Mouse (Mus musculus) heart, postnatal 36 days (tissue): ENCODE results near the gene Frmd4a. TPM values are rescaled to one million over a fixed set of nuclear protein-coding genes. Genes with fewer than 3 reads are reported as not detected.

Experiments used
- DNase-seq, 2 experiments: peaks; one replicate each; pipeline ENCODE4 v3.0.0; 2021 to 2022
- intact Hi-C: fragments of 180-260 bp; cut with DNase I; formaldehyde crosslinking; loops from one replicate; pipeline ENCODE4 v1.15.1; 2025
- total RNA-seq, 2 experiments: library from RNA; stranded (reverse); gene quantifications; 2 replicates each; pipeline ENCODE4 v1.2.3; 2021

The Frmd4a gene
- total RNA-seq, 2 experiments from 2014 or later, result 18.0 to 26.1 TPM

DNA sequence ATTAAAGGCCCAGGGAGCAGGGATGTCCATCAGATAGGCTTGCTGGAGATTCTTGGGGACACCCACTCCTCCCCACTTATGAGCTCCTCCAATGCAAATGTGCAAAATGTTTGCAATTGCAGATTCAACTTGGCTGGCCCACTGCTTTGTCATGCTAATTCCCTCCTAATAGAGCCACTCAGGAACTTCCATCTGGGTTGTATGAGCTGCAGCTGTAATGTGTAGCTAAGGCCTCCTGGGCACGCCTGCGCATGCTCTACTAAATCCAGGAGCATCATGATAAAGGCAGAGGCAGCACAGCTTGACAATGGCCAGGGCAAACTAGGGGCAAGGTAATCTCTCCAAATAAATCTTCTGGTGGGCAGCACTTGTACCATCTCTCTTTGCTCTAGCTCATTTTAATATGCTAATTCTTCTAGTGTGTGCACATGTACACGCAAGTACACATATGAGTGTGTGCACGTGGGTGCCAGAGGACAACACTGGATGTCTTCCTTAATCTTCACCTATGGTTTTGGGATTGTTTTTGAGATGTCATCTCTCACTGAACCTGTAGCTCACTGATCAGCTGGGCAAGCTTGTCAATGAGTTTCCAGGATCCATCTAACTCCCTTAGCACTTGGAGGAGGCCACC, 403.3 kb downstream of the Frmd4a start:
- no peak for DNase-seq
- intact Hi-C loops, result no loop called here

DNA sequence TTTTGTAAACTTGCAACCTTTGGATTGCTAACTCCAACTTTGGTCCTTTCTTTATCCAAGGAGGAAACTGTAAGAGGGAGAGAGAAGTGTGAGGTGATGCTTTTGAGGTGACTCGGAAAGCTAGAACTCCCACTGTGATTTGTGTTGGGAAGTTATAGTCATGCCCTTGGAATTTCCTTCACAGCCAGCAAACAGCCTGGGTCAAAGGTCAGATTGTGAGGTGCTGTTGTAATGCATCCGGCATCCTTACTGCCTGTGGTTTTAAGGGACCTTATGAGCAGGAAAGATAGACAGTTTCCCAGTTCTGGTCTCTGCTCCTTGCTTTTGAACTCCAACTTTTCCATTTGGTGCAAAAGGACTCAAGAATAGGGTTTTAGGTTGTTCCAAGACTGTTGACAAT, 404.2 kb downstream of the Frmd4a start:
- peak in 1 of 2 experiments; percentile 20 for DNase-seq
- intact Hi-C loops, result no loop called here

DNA sequence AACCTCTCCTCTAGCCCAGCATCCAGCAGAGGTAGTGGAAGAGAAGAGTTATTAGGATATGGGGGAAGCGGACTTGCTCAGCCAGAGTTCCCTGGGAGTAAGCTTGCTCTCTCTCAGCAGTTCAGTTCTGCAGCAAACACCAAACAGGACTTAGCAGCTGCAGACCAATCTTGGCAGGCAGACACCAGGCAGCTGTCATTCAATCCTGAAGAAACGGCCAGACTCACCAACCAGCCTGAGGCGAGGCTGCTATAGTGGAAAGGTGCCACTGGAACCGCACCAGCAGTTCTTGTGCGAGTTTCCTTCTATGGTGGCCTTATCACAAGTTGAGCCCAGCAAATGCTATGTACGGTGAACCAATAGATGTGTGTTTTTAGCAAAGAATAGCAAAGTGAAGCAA, 406.4 kb downstream of the Frmd4a start:
- no peak for DNase-seq
- intact Hi-C loops, result no loop called here

DNA sequence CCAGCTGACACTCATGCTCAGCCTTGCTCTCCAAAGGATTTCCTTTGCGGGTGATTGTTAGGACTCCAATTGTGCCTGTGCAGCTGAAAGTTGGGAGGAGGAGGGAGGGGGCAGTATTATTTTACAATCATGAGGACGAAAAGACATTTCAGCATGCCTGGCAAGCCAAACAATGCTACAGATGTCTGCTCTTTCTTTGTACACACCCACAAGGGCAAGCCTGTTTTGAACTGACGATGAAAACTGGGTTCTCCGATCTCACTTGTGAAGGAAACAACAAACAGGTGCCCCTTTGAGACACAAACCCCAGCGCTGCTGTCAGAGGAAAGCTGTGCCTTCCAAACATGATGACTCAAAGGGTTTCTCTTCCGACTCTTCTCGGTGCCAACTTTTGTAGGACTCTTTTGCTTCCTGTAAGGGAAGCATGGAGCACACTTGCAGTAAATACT, 410.9 kb downstream of the Frmd4a start:
- intact Hi-C loops, result no loop called here
- no peak for DNase-seq

DNA sequence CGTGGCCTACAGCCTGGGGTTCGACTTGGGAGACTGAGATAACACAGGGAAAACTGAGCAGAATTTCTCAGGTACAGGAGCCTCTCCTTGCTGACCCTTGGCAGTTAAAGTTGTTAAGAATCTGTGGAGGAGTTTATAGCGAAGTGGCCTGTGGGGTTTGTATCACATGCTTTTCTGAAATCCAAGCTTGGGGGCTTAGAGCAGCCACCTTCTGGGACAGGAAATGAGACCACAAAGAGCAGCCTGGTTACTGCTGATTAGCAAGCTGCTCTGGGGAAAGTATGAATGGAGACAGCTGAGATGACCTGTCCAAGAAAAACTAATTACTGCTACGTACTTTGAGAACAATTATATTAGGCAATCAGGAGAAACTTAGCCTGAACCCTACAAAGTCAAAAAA, 415.6 kb downstream of the Frmd4a start:
- no peak for DNase-seq
- intact Hi-C loops, result no loop called here

DNA sequence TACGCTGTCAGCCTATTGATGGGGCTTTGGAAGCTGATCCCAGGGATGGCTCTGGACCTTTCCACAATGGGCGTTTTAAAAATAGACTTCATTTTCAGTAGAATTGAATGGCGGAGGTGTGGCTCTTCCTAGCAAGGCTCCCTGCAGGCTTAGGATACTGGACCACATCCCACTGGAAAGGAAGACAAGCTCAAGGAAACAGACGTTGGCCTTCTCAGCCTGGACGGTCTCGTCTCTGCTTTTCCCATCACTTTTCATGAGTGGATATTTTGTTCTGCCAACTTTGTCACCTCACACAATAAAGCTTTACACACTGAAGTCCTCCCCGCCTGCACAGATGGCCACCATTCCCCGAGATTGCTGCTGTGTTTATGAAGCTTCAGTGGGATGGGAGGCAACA, 417.5 kb downstream of the Frmd4a start:
- DNase-seq, result peak in 1 of 2 experiments; percentile 7
- intact Hi-C loops, result loop anchor here (2.0 to 5.0 kb wide), 2 partner anchors 57 to 118 kb away; no protein-coding TSS in a partner anchor

DNA sequence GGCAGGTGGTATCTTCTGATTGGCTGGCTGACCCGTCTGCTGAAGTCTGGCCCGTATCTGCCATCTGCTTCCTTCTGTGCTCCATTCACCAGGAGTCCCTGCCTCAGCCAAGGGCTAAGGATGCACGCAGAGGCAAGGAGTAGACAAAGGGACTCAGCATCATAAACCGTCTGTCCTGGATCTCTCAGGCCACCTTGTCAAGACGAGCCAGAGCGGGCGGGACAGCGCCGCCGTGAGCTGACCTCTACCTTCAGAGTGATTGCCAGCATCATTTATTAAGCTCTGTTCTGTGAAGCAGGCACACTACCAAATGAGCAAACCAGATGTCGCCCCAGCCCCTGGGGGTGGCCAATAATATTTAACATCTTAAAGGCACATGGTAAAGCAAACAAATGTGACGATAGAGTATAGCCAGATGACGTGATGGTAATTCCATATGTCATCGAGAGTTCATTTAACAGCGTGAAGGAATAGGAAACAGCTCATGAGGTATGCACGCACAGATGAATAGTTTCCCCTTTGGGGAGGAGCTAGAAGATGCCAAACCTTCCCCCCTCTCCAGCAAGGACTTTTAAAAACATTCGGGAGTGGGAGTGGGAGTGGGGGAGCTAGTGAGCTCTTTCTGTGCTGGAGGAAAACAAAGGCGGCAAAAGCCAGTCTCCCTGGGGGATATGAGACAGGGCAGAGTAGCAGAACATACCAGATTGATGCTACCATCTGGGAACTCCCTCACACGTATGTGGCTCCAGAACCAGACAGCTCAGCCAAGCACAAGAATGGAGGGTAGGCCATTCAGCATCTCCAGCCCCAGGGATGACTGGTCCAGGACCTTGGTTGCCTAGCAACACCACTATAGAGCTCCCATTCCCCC, 419.1 kb downstream of the Frmd4a start:
- DNase-seq, result no peak
- intact Hi-C loops, result loop anchor here (2.0 to 5.0 kb wide), 2 partner anchors 38 to 56 kb away; no protein-coding TSS in a partner anchor

DNA sequence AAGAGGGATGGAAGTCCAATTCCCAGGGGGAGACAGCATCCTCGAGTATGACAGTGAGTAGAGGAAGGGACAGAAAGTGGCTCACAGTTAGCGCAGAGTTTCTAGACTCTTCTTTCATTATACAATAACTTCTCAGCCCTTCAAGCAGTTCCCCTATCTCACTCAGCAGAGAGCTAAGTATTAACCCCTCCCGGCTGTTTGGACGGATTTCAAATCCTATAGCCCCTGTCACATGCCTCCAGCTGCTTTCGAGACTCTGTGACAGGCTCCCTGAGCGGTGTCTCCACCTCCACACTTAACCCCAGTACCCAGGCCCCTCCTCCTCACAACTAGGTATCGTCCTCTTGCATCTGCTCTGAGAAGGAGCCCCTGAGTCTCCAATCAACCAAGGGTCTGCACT, 421.2 kb downstream of the Frmd4a start:
- intact Hi-C loops, result loop anchor here (5.0 kb wide), 1 partner anchor 54 kb away; no protein-coding TSS in a partner anchor

DNA sequence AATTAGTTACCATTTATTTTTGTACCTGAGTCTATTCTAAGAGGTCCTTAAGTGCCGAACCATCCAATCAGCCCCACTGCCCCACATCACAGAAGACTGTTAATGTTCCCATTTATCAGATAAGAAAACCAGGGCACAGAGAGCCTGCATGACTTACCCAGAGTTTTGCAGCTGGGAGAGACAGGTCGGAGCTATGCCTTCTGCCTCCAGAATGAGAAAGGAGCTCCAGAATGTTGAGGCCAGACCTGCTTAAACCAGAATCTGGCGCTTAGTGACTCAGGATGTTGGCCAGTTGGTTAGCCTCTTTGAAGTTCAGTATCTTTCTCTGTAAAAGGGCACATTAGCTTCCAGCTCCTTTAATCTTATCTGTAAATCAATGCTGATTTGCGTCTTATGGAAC, 422.4 kb downstream of the Frmd4a start:
- intact Hi-C loops, result loop anchor here (5.0 kb wide), 1 partner anchor 52 kb away; no protein-coding TSS in a partner anchor
- no peak for DNase-seq

More for the DNA sequence above, 421.2 kb downstream of the Frmd4a start:
- no peak for DNase-seq

DNA sequence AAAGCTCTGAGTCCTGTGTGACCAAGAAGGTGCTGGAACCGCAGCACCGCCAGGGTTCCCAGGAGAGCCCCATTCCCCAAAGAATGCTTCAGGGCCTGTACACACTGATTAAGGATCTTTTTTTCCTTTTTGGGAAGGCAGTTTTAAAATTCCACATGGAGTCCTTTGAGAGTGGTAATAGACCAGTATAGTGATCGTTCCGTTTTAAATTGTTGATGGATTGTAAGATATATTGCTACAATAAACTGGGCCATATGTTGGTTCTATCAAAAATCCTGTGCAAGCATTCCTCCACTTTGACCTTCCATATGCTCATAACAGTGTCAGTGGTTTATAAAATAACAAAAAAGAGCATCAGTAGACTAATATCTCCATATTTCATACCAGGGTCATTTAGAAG, 424.3 kb downstream of the Frmd4a start:
- intact Hi-C loops, result no loop called here
- DNase-seq, result no peak

DNA sequence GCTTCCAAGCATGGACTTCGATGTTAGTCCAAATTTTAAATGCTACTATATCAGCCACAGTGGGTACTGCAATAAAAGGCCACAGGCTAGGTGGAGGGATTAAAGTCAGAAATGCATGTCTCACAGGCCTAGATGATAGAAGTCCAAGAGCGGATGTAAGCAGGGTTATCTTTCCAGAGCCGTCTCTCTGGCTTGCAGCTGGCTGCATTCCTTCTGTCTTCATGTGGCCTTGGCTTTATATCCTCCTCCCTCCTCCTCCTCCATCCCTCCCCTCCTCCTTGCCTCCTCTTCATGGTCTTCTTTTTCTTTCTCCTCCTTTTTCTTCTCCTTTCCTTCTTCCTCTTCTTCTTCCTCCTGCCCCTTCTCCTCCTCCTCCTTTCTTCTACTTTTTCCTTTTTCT, 427.2 kb downstream of the Frmd4a start:
- intact Hi-C loops, result no loop called here

DNA sequence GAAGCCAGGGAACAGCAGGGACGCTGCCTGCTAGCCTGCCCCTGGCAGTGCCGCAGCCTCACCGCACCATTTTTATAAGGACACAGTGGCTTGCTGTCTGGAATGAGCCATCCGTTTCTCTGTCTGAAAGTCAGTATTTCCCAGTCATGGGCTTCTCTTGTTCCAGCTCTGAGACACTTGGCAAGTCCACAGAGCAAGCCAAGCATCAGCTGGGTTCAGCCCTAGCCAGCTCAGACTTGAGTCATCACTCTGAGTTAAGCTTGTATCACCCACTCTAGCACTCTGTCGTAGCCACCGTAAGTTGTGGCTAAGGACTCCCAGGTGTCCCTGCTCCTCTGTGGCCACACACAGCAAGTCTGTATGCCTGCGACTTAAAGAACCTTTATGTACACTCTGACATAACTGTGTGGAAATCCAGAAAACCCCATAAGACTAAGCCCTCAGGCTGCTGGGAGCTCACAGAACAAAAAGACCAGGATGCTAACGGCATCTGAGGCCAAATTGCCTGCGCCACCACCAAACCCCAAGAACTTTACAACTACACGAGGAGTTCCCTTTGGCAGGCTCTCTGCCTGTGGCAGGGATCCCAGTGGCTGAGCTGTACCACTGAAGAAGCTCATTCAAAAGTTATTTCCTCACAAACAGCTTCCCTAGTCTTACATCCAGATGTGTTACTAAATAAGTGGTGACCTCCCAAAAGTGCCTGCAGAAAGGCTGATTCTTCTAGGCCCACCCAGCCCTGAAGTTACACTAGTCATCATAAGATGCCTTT, 428.3 kb downstream of the Frmd4a start:
- DNase-seq, result peak; percentile 72 to 75

More for the DNA sequence above, 427.2 kb downstream of the Frmd4a start:
- no peak for DNase-seq

DNA sequence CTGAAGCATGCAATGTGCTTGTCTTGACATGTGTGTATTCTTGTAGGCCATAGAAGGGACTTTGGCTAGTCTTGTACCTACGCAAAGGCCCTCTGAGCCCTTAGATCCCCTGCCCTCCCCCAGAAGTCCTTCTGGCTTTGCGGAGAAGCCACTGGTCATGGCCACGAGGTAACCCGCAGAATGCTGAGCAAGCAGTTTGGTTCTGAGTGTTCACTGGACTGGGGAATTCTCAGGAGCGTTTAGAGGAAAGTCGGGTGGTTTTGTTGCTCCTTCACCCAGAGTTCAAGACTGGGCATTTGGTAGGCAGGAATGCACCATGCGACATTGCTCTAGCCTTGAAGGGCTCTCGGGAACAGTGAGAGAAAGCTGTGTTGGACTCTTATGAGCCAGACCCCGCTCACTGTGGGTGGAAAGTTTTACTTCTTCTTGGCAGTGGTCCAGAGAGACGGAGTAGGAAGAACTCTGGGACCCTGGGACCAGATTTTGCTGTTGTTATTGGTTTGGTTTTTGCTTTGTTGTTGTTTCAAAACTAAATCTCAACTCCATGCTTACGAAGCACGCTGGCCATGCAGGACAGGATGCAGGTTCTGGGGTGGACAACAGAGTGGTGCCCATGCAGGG, 432.5 kb downstream of the Frmd4a start:
- peak; percentile 30 to 34 for DNase-seq
- intact Hi-C loops, result no loop called here

More for the DNA sequence above, 428.3 kb downstream of the Frmd4a start:
- intact Hi-C loops, result no loop called here

DNA sequence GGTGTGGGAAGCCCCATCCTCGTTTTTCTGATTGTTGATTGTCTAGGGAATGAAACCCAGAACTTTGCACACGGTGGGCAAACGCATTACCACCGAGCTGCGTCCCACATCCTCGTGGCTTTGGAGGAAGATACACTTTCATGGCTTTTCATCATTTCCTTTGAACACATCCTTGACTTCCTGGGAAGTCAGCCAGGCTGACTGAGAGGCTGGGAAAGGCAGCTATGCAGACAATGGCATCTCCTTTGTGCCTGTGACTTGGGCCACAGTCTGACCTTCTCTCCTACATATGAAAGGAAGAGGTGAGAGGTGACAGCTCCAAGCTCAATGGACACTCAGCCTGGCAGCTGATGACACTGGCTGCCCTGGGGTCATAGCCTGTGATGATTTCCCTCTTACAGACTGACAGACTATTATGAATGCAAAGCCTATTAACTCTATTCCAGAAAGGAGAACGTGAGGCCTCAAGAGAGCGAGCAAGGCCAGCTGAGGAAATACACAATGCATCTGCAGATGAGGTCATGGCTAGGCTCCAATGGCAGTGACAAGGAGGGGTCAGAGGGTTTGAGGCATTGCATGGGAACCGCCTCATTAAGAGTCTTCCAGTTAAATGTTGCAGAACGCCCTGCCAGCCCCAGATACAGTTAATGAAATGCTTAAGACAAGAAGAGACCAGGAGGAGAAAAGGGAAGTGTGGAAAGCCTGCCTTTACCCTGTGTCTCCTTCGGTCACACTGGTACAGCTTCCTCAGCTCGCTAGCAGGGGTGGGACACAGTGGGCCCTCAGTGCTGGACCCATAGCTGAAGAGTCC, 435.3 kb downstream of the Frmd4a start:
- DNase-seq, result peak; percentile 36 to 39
- intact Hi-C loops, result loop anchor here (2.0 kb wide), 1 partner anchor 20 kb away; no protein-coding TSS in a partner anchor

DNA sequence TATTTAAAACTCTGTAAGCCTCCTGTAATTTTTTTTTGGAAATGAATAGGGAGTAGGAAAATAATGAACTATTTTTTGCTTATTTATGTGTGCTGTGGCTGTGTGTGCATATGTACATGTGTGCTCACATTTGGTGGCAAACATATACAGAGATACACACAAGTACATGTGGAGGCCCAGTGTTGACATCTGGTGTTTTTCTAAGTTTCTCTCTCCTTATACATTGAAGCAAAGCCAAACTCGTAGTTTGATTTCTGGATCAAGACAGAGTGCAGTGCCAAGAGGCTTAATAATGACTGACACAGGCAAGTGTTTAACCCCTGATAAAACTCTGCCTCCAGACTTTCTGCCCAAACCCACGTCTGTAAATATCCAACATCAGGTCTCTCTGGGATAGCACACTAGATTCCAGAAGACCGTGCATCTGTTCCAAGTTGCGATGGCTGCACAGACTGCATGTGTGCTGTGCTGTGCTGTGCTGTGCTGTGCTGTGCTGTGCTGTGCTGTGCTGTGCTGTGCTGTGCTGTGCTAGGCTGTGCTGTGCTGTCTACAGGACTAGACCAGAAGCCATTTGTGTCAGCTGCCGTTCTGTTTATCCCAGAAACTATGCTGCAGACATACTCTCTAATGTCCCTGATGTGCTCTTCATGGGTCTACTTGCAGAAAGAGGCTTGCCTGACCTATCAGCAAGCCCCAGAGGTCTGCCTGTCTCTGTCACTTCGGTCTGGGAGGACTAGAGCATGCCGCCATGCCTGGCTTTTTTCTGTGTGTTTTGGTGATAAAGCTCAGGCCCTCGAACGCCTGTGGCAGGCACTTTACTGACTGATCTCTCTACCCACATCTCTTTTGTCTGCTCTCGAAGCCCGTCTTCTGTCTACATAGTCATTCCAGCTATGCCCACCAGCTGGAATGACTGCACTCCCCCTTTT, 437.8 kb downstream of the Frmd4a start:
- intact Hi-C loops, result no loop called here
- DNase-seq, result no peak

DNA sequence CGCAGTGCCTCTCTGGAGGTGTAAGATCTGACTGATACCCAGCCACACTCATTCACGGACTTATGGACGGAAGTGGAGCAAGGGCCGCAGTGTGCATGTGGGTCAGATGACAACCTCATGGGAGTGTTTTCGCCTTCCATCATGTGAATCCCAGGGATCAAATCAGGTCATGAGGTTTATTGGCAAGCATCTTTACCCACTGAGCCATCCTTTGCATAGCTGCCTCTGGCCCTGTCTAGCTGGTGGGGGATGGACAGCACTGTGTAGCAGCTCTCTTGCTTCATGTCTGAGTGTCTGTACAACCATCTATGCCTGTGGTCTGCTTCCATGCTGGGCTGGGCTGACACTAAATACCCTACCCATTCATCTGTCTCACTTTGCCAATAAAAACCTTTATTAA, 443.4 kb downstream of the Frmd4a start:
- intact Hi-C loops, result no loop called here
- DNase-seq, result no peak

DNA sequence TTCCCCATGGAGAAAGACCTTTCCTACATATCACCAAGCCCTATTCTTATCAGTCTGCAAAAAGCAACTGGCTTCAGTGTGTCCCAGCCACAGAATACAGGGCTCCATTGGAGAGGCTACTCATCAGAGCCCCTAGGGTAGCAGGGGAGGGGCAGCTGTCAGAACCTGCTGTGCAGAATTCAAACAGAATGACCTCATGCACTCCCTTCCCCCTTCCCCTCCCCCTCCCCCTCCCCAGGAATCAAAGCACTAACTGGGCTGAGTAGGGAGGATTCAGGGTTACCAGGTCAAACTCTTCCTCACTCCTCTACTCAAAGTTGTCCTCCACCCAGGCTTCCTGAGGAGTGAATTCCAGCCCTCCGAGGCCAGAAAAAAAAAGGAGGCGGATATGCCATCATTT, 444.0 kb downstream of the Frmd4a start:
- DNase-seq, result no peak
- intact Hi-C loops, result no loop called here

DNA sequence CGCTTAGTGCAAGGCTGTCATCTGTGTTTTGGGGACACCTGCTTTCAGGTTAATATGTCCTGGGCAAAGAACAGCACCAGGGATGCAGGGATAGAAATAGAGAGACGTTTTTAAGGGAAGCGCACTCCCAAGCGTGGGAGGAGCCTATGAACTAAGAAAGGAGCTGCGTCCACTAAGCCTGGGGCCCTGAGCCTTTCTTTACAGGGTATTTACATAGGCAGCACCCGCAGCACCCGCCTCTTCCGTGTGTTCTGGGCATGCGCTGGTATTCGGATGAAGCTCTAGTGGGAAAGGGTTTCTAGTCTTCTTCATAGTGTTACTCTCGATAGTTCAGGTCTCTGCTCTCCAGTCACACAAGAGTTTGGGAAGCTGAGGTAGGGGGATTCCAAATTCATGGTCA, 445.0 kb downstream of the Frmd4a start:
- intact Hi-C loops, result no loop called here
- DNase-seq, result no peak
